Mouse (Mus musculus): ENCODE measurements around the gene Slirp.

Gene Slirp

DNA sequence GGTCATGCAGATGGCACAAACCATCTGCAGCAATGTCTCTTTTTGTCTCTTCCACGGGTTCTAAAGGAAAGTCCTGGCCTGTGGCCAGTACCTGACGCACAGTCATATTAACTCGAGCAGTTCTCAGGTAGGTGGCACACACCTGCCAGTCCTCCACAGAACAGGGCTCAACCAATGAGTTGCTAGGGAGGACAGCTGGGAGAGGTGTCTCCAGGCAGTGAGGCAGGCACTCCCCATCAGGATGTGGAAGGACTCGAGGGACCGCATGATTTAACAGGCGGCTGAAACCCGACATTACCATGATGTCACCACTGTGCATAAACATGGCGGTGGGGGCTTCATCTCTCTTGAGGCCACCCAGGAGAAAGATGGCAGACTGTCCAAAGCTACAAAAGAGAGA, 14.8 kb upstream of the Slirp start:
- 60% methylated on average over 8 of the region's 8 CpGs for WGBS

DNA sequence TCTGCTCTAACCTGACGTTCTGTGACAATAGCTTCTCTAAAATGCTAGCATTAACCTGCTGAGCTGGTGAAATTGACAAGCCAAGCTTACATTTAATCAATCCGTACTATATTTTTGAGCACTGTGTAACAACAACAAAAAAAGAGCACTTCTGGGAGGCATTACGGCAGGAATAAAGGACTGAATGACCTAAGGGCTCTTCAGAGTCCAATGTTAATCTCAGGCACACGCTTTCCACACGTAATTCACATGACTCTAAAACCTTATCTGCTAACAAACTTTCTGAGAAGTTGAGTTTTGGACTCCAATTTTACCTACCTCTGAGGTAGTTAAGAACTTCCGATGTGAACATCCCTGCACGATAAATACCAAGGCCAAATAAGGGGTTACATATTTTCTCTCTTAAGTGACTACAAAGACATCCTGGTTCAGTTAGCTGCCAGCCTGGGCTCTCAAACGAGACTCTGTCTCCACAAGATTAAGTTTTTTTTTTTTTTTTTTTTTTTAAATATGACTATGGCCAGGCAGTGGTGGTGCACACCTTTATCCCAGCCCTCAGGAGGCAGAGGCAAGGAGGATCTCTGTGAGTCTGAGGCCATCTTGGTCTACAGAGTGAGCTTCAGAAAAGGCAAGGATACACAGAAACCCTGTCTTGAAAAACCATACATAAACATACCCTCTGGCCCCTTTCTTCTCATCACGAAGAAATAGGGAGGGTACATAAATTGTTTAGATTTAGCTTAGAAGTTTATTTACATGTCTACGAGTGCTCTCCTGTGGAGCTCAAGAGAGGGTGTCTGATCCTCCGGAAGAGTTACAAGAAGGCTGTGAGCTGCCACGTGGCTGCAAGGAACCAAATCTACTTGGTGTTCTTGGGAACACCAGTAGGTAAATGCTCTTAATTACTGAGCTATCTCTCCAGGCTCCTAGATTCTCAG, 1.2 kb upstream of the Slirp start:
- WGBS, result 22% methylated on average over 12 of the region's 12 CpGs

DNA sequence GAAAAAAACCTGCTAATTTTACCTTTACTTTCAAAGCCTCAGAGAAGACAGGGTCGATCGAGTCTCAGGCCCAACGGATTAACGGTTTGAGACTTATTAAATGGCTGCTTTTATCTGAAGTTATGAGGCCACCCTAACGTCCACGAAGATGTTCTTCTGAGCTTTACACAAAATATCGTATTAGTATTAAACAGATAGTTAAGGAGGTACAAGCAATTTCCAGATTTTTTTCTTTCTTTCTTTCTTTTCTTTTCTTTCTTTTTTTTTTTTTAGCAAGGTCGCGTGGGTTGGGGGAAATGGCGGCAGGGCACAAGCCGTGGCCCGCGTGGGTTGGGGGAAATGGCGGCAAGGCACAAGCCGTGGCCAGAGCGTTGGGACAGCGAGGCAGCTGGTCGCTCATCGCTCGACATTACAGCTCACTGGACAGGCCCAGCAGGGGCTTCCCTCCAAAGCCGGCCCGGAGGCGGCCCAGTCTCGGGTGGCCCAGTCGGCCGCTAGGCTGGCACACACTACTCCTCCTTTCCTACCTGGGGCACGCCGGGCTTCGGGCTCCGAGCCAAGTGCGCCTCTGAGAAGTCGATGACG, 489 bp upstream of the Slirp start:
- under 1% methylated on average over 33 of the region's 33 CpGs for WGBS

DNA sequence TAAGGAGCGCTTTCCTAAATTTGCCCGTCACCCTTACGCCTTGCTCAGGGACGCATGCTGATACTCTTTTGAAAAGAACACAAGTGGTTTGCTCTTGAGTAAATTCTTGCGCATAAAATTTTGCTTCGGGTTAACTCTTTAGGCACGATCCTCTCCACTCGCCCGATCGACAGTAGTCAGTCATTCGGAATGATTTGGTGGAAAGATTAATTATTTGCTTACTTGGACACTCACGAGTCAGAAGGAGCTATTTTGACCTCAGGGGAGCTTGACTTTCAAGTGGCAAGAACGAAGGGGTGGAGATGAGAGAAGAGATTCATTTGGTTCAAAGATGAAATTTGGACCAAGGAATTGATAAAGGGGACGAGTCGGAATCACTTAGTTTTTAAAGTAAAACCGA, 515 bp downstream of the Slirp start:
- WGBS, result 4% methylated on average over 16 of the region's 16 CpGs

DNA sequence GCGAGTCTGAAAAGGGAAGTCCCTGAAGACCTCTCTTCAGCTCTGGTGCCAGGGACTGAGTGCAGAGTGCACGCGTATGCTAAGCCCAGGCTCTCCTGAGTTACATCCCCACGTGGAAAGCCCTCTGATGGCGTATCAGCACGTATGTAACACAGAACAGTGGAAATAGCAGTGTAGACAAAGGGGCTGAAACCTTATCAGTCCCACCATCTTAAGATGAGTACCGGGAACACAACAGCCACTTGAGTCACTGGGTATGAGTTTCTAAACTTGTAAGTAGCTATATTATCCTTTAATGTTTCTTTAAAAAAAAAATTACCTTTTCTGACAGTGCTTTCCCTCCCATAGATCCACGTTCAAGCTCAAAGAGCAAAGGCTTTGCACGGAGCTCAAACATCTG, 5.8 kb downstream of the Slirp start:
- 87% methylated on average over 9 of the region's 9 CpGs for WGBS

DNA sequence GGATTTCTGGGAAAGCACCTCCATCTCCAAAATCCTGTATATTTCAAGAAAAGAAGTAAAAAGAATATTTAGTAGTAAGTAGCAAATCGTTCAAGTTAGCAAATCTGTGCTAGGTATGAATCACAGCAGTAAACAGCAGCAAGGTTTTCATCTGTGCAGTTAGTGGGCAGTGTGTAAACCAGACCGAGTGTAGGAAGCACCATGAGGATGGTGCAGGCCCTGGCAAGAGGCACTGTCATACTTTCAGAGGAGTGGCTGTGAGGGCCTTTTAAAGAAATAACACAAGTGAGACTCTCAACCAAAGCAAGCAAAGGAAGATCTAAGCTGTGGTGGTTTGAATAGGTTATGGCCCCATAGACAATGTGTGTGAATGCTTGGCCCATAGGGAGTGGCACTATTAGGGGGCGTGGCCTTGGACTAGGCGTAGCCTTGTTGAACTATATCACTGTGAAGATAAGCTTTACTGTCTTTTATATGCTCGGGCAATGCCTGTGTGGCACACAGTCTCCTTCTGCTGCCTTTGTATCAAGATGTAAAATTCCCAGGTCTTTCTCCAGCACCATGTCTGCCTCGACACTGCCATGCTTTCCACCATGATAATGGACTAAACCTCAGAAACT, 21.1 kb downstream of the Slirp start:
- WGBS, result 82% methylated on average over 6 of the region's 6 CpGs

DNA sequence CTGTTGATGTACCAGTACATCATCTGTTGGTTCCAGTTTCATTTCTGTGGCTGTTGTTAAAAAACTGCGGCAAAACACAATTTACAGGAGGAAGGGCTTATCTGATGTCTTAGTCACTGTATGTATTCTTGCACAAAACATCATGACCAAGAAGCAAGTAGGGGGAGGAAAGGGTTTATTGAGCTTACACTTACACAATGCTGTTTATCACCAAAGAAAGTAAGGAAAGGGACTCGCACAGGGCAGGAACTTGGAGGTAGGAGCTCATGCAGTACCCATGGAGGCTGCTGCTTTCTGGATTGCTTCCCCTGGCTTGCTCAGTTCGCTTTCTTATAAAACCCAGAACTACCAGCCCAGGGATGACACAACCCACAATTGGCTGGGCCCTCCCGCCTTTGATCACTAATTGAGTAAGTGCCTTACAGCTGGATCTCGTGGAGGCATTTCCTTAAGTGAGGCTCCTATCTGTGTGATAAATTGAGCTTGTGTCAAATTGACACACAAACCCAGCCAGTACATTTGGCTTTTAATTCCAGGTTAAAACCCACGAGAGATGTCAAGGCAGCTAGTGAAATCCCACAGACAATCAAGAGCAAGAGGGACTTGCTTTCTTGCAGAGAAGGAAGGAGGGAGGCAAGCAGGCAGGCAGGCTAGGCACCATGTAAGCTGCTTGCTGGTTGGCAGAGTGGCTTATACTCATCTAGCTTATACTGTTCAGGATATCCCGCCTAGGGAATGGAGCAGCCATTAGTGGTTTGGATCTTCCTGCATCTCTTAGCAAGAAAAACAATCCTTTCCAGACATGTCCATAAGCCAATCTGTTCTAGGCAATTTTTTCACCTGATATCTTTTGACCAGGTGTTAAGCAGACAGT, 26.8 kb downstream of the Slirp start:
- 61% methylated on average over 7 of the region's 7 CpGs for WGBS

DNA sequence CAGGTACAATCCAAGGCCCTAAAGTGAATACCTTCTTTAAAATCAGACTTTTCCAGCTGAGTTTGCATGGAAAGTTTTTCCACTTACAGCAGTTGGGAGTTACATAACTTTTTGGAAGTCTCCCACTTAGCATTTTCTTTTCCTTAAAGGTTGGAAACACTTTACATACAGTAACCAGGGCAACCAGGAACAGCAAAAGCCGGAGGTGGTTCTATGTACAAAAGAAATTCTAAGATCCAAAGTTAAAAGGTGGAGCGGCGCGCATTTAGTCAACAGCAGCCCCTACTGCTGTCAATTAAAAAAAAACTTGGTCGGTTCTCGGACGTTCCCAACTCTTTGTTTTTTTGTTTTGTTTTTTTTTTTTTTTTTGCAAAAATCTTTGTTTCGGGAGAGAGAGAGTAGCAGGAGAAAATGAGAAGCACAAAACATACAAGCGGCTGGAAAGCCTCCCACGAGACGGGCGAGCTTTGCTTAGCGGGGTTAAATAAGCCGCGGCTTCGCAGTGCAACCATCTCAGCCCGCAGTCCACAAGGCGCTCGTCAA, 27.8 kb downstream of the Slirp start:
- WGBS, result under 1% methylated on average over 19 of the region's 19 CpGs

DNA sequence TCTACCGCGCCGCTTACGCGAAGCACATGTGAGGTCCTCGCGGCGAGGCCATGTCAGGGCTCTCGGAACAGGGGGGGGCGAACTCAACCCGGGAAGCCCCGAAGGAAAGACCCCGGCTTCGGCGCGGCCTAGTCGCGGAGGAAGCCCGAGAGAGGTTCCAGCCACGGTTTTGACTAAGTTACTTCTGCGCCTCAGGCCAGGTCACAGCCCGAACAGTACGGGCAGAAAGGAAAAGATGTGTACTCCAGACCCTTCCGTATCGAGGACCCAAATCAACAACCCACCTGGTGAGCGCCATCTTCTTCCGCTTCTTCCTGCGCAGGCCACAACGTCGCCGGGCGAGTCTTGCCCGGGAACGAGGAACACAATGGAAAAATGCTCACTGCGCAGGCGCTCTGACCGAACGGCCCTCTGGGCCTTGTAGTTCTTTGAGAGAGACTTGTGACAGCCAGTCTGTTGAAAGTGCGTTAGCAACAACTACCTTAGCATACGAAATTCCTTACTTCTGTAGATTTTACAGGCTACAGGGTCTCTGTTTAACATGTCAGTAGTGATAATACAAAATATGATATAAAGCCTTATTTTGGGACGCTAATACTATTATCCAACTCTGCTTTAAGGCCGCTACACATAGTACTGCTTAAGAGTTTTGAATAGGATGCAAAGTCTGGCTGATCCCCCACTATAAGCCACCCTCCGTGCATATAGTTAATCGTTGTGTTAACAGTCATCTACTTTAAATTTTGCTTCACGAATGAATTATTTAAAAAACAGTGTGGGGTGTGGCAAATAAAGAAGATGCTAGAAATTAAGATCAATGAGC, 28.5 kb downstream of the Slirp start, which contains the start of gene Snw1:
TSS of gene Snw1 (minus strand) at position 311 of the 823 bp plus-strand sequence.
- 3% methylated on average over 45 of the region's 45 CpGs for WGBS

DNA sequence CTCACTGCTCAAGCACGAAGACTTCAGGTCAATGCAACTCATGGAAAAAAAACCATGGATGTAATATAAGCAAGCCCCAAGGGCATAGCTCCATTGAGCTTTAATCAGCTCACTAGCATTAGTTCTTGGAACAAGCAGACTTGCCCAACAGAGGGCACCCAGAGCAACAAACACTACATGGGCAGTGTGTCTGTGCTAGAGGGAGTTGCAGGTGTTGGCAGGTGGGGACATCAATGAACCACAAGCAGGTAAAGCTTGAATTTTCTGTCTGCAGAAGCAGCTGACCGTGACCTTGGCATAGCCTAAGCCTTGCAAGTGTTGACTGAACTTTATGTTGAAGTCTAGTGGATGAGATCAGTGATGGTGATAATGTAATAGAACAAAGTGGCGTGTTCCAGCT, 31.1 kb downstream of the Slirp start:
- WGBS, result 85% methylated on average over 3 of the region's 3 CpGs

DNA sequence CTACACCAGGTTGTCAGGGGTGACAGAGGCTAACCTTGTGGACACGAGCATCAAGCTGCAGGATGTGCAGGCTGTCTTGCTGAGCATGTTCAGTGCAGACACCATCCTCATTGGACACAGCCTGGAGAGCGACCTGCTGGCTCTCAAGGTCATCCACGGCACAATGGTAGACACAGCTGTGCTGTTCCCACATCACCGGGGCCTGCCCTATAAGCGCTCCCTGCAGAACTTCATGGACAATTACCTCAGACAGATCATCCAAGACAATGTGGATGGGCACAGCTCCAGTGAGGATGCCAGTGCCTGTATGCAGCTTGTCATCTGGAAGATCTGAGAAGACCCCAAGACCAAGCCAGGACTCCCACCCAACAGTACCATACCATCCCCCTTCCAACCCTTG, 38.8 kb downstream of the Slirp start:
- 95% methylated on average over 5 of the region's 5 CpGs for WGBS

DNA sequence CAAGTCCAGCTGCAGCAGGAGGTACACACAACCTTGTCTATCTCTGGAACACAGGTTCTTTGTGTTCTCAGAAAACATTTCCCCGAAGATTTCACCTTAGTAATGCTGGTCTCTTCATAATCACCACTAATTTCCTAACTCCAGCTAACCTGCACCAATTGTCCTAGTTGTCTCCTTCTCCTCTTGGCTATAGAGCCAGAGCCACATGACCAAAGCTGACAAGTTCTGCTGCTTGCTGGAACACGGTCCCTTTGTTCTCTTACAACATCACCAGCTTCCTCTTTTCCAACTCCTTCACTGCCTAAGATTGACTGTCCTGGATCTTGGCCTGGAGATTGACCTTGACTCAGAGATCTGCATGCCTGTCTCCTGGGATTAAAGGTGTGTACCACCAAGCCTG, 45.0 kb downstream of the Slirp start:
- WGBS, result 60% methylated on average over 2 of the region's 2 CpGs

DNA sequence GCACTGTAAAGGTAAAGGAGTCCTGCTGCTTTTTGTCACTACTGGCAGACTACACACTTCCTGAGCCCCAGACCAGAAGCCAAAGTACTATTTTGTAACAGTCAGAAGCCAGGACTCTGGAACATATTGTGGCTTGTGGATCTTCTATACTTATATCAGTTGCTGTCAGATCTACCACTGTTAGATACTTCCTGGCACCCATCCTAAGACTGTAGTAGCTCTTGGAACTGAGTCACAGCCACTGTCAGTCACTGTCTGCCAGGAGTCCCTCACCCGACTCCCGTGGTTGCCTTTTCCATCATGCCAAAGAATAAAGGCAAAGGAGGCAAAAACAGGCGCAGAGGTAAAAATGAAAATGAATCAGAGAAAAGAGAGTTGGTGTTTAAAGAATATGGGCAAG, 50.7 kb downstream of the Slirp start, which contains the start of gene Gm5788:
TSS of gene Gm5788 (plus strand) at position 301 of the 400 bp plus-strand sequence.
- WGBS, result 83% methylated on average over 3 of the region's 3 CpGs

All from cerebral cortex, adult 2 months (tissue).